Mouse (Mus musculus): ENCODE data around the gene Vmn1r201. TPM values are rescaled to one million over a fixed set of nuclear protein-coding genes. Genes with fewer than 3 reads are reported as not detected.

Vmn1r201 gene
- polyA plus RNA-seq (2014; fragmentation: Illumina TruSeq; extraction: RNeasy Lipid Tissue Mini Kit (QIAGEN cat#74804)), result not detected

DNA sequence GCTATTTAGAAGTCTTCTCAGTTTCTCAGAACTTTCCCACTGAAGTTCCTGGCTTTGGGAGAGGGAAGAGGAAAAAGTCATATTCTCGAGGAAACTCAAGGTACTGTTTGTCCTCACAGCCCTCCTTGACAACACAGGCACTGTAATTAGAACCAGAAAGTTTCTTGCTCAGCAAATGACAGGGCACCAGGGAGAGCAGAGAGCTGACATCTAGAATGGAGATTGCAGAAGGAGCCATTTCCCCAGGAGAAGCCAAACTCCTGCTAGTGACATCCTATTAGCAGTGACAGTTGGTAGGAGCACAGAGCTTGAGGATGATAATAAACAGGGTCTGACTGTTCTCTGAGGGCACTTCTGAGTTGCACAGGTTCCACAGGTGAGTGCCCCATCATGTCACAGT, at the start of gene Vmn1r201:
Gene Vmn1r201, plus strand, starts transcription at position 301 of the 400 bp plus-strand sequence.

DNA sequence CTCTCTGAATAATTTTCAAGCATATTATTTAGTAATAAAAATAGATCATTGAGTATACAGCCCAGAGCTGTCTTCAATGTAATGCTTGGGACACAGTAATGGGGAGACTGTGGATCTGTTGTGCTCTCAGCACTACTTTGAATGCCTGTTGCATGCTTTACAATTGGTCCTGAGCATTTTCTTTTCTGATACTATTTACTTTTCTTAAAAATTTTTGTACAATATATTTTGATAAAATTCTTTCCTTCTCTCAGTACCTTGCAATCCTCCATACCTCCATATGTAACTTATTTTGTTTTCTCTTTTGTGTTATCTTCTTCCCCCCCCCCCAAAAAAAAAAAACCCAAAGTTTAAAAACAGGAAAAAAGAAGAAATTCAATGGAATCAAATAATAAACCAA, 33.6 kb downstream of the Vmn1r201 start, which contains the start of gene Vmn1r202:
Gene Vmn1r202, minus strand, starts transcription at position 101 of the 400 bp plus-strand sequence.

DNA sequence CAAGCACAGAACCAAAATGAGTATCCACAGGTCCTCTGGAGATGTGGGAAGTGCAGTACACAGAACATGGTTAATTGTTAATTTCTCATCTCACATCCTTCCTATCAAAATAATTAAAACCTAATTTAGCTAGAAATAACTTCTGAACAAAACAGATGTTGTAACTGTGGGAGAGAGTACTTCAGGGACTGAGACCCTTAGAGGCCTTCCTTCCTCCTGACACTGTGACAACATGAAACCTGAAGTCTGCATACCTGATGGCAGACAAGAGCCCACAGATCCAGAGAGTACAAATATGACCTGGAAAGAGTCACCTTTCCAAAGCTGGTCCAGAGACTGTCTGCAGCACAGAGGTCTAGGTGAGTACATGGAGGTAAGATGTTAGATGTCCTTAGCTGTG, 46.1 kb downstream of the Vmn1r201 start, which contains the start of gene Vmn1r203:
Gene Vmn1r203, plus strand, starts transcription at position 301 of the 400 bp plus-strand sequence.

Other genes with a start within 250 kb of the Vmn1r201 start
- not detected for gene Vmn1r193, start 248.8 kb upstream of the Vmn1r201 start, polyA plus RNA-seq (2014; fragmentation: Illumina TruSeq; extraction: RNeasy Lipid Tissue Mini Kit (QIAGEN cat#74804))
- gene Vmn1r194, start 227.7 kb upstream of the Vmn1r201 start, polyA plus RNA-seq (2014; fragmentation: Illumina TruSeq; extraction: RNeasy Lipid Tissue Mini Kit (QIAGEN cat#74804)), result not detected
- gene Vmn1r195, start 201.4 kb upstream of the Vmn1r201 start, polyA plus RNA-seq (2014; fragmentation: Illumina TruSeq; extraction: RNeasy Lipid Tissue Mini Kit (QIAGEN cat#74804)), result not detected
- not detected for gene Vmn1r196, start 182.0 kb upstream of the Vmn1r201 start, polyA plus RNA-seq (2014; fragmentation: Illumina TruSeq; extraction: RNeasy Lipid Tissue Mini Kit (QIAGEN cat#74804))
- not detected for gene Vmn1r197, start 147.3 kb upstream of the Vmn1r201 start, polyA plus RNA-seq (2014; fragmentation: Illumina TruSeq; extraction: RNeasy Lipid Tissue Mini Kit (QIAGEN cat#74804))
- gene Vmn1r198, start 121.6 kb upstream of the Vmn1r201 start, polyA plus RNA-seq (2014; fragmentation: Illumina TruSeq; extraction: RNeasy Lipid Tissue Mini Kit (QIAGEN cat#74804)), result not detected
- gene Vmn1r199, start 92.1 kb upstream of the Vmn1r201 start, polyA plus RNA-seq (2014; fragmentation: Illumina TruSeq; extraction: RNeasy Lipid Tissue Mini Kit (QIAGEN cat#74804)), result not detected
- gene Vmn1r200, start 81.5 kb upstream of the Vmn1r201 start, polyA plus RNA-seq (2014; fragmentation: Illumina TruSeq; extraction: RNeasy Lipid Tissue Mini Kit (QIAGEN cat#74804)), result not detected
- gene Vmn1r202, start 33.5 kb downstream of the Vmn1r201 start, polyA plus RNA-seq (2014; fragmentation: Illumina TruSeq; extraction: RNeasy Lipid Tissue Mini Kit (QIAGEN cat#74804)), result not detected
- not detected for gene Vmn1r203, start 46.2 kb downstream of the Vmn1r201 start, polyA plus RNA-seq (2014; fragmentation: Illumina TruSeq; extraction: RNeasy Lipid Tissue Mini Kit (QIAGEN cat#74804))
- not detected for gene Vmn1r204, start 81.3 kb downstream of the Vmn1r201 start, polyA plus RNA-seq (2014; fragmentation: Illumina TruSeq; extraction: RNeasy Lipid Tissue Mini Kit (QIAGEN cat#74804))
- not detected for gene Vmn1r205, start 121.1 kb downstream of the Vmn1r201 start, polyA plus RNA-seq (2014; fragmentation: Illumina TruSeq; extraction: RNeasy Lipid Tissue Mini Kit (QIAGEN cat#74804))
- not detected for gene Vmn1r206, start 152.3 kb downstream of the Vmn1r201 start, polyA plus RNA-seq (2014; fragmentation: Illumina TruSeq; extraction: RNeasy Lipid Tissue Mini Kit (QIAGEN cat#74804))